Mouse (Mus musculus) c-Kit-negative CD71-positive TER-119-positive erythroid progenitor cells, embryonic 14.5 days (primary cell): ENCODE results near the gene Vav2.
A peak's percentile ranks its signal among the peaks of the same experiment; 100 is the strongest.

Experiments
- DNase-seq: peaks from one replicate; pipeline ENCODE4 v3.0.0-alpha.2; 2013; ENCODE audit warnings: low read depth, low spot score

Vav2 gene

GRCm38 (mm10) chr2:27278859-27279258 lies 148.0 kb downstream of the Vav2 start:
- DNase-seq, result no peak

- DNase-seq, result no peak
Measured at GRCm38 (mm10) chr2:27268325-27268724, 158.5 kb downstream of the Vav2 start.

GRCm38 (mm10) chr2:27265819-27266218 lies 161.0 kb downstream of the Vav2 start:
- DNase-seq, result no peak

- no peak for DNase-seq
Measured at GRCm38 (mm10) chr2:27262984-27263383, 163.8 kb downstream of the Vav2 start.

GRCm38 (mm10) chr2:27251434-27251833 lies 175.4 kb downstream of the Vav2 start:
- DNase-seq, result no peak

- no peak for DNase-seq
Measured at GRCm38 (mm10) chr2:27248211-27248610, 178.6 kb downstream of the Vav2 start, which contains the start of gene Sardh. Gene Sardh, minus strand, starts transcription at chr2:27248337.

GRCm38 (mm10) chr2:27247487-27247863 lies 179.4 kb downstream of the Vav2 start:
- no peak for DNase-seq

GRCm38 (mm10) chr2:27246712-27247486 lies 179.9 kb downstream of the Vav2 start:
- no peak for DNase-seq

GRCm38 (mm10) chr2:27245947-27246346 lies 180.9 kb downstream of the Vav2 start:
- DNase-seq, result no peak

- peak; percentile 21 for DNase-seq
Measured at GRCm38 (mm10) chr2:27237342-27237741, 189.5 kb downstream of the Vav2 start.

GRCm38 (mm10) chr2:27235729-27236128 lies 191.1 kb downstream of the Vav2 start:
- no peak for DNase-seq

GRCm38 (mm10) chr2:27232376-27232775 lies 194.5 kb downstream of the Vav2 start:
- DNase-seq, result no peak

GRCm38 (mm10) chr2:27229481-27230105 lies 197.2 kb downstream of the Vav2 start:
- DNase-seq, result no peak

- DNase-seq, result no peak
Measured at GRCm38 (mm10) chr2:27228809-27229480, 197.9 kb downstream of the Vav2 start.

- DNase-seq, result no peak
Measured at GRCm38 (mm10) chr2:27226572-27226971, 200.3 kb downstream of the Vav2 start.

GRCm38 (mm10) chr2:27223012-27223421 lies 203.8 kb downstream of the Vav2 start:
- no peak for DNase-seq

- DNase-seq, result no peak
Measured at GRCm38 (mm10) chr2:27218569-27218968, 208.3 kb downstream of the Vav2 start.

GRCm38 (mm10) chr2:27218121-27218544 lies 208.7 kb downstream of the Vav2 start:
- no peak for DNase-seq

- DNase-seq, result no peak
Measured at GRCm38 (mm10) chr2:27215537-27215936, 211.3 kb downstream of the Vav2 start.
